Mouse (Mus musculus): ENCODE data around the gene Fbxw10. TPM values are rescaled to one million over a fixed set of nuclear protein-coding genes. Genes with fewer than 3 reads are reported as not detected.

Gene Fbxw10
- total RNA-seq (2015; ENCODE audit: low replicate concordance) (not detected in 2 replicates), total RNA-seq (2017; ENCODE audit: low replicate concordance) (0.42 TPM in 1 of 2 replicates, not detected in the other)

DNA sequence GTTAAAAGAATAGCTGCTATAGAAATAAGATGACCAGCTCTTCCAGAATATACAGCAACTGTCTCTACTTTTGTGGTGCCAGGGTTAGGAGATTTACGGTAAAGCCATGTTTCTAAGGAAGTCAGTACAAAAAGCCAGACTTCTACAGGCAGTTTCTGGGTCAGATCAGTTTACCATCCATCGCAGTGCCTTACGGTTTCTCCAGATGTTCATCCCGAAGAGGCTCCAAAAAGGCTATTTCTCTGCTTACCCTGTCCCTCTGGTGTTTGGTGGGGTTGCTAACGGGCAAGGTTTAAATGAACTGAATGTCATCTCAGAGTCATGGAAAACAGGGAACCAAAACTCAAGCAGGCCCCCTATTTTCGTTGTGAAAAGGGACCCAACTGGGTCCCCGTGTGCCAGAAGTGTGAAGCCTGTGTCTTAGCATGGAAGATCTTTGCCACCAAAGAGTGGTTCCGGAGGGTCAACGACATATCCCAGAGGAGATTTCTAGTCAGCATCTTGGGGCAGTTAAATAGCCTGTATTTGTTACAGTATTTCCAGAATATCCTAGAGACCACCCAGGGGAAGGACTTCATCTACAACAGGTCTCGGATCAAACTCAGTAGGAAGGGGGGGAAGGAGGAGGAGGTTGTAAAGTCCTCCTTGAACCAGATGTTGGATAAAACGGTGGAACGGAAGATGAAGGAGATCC, at the start of gene Fbxw10:
Gene Fbxw10, plus strand, starts transcription at position 109 of the 694 bp plus-strand sequence.
- no peak for ATAC-seq (replicated peaks; ENCODE audit: low FRiP score, poor library complexity, severe bottlenecking)

DNA sequence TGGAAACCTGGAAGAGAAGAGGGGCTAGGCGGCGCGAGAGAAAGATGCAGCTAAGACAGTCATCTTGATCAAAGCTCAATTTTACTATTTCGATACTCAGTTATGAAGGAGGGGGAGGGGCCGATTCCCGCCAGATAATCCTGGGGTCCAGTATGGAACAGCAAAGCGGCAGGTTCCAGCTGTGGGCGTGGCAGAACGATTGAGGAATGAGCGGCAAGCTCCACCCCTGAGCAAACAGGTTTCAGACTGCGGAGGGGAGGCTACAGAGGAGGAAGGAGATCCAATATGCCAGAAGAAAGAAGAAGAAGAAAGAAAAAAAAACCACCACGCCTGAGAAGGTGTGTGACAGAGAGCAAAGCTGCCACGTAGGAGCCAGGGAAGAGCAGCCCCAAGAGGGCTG, 42.8 kb upstream of the Fbxw10 start:
- no peak for ATAC-seq (replicated peaks; ENCODE audit: low FRiP score, poor library complexity, severe bottlenecking)

DNA sequence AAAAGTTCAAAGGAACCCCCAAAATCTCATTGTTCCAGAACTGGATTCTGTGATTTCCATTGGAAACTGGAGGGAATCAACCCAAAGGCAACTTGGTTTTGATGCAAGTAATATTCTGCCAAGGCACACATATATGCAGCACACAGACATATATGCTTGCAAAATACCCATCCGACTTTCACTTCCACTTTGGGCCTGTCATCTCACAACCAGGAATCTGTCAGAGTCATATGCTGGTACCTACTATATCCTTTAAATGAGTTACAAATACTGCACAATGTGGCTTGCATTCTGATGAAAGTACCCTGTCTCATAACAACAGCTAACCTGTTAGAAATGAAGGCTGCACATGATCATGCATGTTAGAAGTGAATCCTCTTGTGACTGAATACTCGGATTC, 38.9 kb upstream of the Fbxw10 start:
- no peak for ATAC-seq (replicated peaks; ENCODE audit: low FRiP score, poor library complexity, severe bottlenecking)

DNA sequence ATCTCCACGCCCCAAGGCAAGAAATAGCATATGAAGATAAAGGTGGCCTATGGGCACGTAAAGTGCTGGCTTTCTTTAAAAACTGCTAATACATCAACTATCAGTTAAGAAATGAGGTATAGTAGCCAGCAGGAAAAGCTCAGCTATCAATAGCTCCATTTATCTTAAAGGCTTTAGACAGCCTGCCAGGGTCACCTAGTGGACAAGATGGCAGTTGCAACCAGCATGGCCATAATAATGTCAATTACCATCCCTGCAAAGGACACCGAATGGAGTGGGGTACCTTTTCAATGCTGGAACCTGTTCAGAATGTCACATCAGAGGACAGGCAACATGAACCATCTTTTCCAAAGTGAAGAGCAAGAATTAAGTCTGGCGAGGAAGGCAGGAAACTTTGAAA, 37.7 kb upstream of the Fbxw10 start:
- ATAC-seq (replicated peaks; ENCODE audit: low FRiP score, poor library complexity, severe bottlenecking), result no peak

DNA sequence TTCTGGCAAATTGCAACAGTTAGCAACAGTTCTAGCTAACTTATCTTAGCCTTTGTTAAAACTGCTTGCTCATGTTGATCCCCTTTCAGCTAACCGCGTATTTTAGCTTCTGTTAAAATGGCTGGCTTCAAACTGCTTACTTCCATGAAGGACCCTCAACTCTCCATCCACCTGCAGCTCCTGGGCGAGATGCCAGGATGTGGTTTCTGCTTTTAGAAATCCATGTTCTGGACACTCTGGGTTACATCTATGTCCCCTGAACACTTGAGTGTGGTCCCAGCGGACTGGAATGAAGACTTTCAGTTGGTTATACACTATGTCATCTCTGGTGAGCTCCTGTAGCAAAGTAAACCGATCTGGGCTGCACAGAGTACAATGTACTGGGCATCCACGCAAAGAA, 34.6 kb upstream of the Fbxw10 start:
- ATAC-seq (replicated peaks; ENCODE audit: low FRiP score, poor library complexity, severe bottlenecking), result no peak

DNA sequence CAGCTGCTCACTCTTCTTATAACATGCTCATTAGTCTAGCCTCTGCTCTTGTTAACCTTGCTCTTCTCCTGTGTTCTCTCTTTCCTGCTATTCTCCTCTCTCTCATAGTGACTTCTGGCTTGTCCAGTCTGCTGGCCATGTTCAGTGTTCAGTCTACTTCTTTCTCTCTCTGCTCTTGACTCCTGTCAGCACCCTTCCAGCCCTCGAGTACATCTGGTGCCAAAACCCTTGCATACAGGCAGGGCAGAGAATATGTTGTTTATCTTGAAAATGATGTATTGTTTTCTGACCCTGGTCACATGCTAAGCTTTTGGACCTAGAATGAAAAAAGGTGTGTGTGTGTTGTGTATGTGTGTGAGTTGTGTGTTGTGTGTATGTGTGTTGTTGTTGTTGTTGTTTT, 33.4 kb upstream of the Fbxw10 start:
- no peak for ATAC-seq (replicated peaks; ENCODE audit: low FRiP score, poor library complexity, severe bottlenecking)

DNA sequence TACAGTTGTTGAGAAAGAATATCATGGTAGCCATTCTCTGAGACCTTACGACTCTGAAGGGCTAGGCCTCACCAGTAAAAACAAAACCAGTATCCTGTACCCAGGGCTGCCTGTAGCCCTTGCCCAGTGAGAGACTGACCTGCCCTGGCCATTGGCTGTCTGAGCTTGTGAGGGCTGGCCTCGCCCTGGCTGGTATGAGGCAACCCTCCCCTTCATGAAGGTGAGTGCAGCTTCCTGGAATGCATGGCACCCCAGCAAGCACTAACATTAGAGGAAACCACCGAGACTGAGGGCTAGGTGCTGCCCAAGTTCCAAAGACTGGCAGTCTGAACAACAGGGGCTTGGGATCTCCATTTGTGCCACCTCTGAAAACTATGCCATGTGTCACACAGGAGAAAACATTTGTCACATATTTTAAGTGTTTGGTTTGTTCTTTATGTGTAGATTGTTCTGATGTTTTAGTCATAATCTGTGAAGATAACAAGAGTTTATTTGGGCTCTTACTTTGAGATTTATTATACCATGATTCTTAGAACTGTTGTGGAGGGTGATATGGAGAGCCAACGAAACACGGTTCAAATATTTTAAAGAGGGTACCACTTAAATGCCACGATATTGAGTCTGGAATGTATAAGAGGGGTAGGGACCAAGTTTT, 32.8 kb upstream of the Fbxw10 start:
- no peak for ATAC-seq (replicated peaks; ENCODE audit: low FRiP score, poor library complexity, severe bottlenecking)

DNA sequence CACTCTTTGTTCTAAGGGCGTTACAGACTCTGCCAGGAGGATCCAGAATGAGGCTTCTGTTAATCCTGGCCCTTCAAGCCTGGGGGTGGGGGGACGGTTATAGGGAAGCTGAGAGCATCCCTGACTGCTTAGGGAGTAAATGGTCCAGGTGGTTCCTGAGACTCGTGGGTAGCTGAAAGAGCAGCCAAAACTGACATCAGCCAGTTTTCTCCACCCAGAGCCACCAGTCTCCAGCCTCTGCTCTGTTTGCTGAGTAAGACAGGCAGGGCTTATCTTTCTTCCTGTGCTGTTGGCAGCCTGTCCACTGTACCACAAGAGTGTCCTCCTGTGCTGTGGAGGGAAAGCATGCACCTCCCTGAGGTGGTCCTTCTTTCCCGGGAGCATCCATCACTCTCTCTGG, 32.2 kb upstream of the Fbxw10 start:
- ATAC-seq (replicated peaks; ENCODE audit: low FRiP score, poor library complexity, severe bottlenecking), result no peak

DNA sequence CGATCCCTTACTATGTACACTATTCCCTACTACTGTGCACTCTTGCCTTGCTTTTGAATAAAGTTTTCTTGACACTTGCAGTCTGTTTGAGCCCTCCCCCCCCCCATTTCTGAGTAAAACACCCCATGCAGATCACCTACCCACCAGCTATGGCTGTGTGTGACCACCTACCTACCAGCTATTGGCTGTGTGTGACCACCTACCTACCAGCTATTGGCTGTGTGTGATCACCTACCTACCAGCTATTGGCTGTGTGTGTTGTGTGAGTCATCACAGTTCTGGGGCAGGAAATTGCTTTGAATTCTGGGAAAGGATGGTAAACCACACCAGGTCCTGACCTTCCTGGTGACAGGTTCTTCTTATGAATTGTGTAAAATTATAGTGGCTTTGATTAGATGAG, 31.4 kb upstream of the Fbxw10 start:
- no peak for ATAC-seq (replicated peaks; ENCODE audit: low FRiP score, poor library complexity, severe bottlenecking)

DNA sequence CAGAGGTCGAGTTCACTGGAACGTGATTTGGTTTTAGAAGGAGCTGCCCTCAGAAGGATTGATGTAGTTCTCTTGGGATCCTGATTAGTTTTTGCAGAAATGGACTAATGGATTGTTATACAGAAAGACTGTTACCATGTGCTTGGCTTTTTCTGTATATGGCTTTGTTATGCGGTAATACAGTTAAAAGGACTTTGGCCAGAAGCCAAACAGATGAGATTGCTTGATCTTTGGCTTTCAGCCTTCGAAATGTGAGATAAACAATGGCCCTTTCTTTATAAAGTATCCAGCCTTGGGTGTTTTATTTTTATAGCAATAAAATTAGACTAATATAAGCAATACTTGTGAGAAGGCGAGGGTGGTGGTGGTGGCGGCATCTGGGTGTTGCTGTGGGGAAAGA, 30.3 kb upstream of the Fbxw10 start:
- ATAC-seq (replicated peaks; ENCODE audit: low FRiP score, poor library complexity, severe bottlenecking), result no peak

DNA sequence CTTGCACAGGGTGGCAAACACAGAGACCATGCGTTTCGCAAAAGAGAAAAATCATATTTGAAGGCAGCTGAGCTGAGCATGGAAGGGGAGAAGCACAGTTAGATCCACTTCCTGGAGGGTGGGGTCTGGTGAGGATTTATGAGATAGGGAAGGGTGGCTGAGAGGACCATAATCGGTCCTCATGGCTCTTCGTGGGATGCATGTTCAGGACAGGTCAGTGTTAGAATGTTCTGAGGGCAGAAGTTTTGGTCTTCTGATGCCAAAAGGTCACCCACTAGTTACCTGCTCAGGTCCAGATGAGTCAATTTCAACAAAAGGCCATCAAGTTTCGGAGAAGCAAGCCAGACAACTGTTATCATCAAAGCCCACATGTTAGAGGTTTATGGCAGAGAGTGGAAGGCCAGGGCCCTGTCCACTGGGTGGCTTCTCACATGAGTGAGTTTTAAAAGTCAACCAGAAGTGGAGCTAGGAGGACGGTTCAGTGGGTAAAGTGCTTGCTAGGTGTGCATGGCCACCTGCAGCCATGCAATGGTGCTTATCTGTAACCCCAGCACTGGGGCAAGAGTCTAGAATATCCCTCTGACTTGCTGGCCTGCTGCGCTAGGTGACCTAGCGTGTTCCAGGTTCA, 27.7 kb upstream of the Fbxw10 start:
- ATAC-seq (replicated peaks; ENCODE audit: low FRiP score, poor library complexity, severe bottlenecking), result no peak

DNA sequence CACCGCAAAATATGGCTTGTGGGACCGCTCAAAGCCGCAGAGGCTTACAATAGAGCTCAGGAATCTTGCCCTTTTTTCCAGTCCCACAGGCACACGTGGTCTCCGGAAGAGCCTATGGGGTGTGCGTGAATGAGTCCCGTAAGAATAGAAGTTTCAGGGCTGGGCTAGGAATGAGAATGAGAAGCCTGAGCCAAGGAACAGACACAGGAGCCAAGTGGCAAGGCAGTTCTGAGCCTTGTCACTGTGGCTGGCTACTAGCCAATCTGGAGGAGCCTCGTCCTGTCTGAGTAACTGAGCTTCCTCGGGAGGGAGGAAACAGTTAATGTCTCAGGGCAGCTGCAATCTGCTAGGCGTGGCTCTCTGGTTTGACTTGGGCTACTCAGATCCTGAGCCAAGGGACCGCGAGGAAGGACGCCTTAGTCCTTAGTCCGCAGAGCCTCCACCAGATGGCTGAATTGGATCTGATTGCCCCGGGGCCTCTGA, 26.8 kb upstream of the Fbxw10 start, which contains the start of gene Trim16:
Gene Trim16, plus strand, starts transcription at position 173 of the 483 bp plus-strand sequence.
- ATAC-seq (replicated peaks; ENCODE audit: low FRiP score, poor library complexity, severe bottlenecking), result peak; percentile 72

DNA sequence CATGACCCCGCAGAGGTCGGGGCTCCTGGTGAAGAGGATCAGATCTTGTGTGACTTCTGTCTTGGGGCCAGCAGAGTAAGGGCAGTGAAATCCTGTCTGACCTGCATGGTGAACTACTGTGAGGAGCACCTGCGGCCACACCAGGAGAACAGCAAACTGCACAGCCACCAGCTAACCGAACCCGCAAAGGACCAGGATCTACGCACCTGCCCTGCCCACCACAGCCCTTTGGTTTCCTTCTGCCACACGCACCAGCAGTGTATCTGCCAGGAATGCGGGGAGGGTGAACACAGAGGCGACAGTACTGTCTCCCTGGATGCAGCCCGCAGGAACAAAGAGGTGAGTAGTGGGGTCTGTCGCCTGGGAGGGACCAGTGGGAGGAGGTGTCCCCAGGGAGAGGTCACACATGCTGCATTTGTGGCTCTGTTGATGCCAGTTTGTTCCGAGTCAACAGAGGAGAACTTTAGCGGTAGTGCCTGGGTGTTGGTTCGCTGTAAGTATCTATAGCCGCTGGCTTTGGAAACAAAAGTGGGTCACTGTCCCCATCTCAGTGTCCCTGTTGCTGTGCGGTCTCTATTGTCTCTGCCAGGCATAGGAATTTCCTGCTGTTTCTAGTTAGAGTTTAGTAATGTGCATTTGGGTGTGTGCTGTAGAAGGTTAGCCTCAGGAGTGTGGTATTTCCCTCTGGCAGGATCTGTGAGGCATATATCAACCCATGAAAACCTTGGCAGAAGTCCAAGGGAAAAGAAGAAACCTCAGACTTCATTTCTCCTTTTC, 26.0 kb upstream of the Fbxw10 start:
- no peak for ATAC-seq (replicated peaks; ENCODE audit: low FRiP score, poor library complexity, severe bottlenecking)

DNA sequence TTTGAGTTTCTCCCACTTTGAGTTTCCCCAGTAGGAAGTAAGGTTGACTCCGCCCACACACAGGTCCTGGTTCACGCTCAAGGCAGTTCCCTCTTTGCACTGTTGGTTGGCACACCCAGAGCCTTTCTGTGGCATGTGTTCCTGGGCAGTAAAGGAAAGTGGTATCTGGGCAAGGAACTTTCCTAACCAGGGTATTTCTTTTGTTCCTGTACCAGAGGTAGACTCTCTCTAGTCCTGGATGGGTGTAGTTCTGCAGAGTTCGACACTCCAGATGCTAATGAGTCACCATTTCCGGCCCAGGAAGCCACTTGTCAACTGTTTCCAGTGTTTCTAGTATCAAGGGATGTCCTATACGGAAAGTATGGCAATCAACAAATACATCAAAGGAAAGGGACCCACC, 25.0 kb upstream of the Fbxw10 start:
- no peak for ATAC-seq (replicated peaks; ENCODE audit: low FRiP score, poor library complexity, severe bottlenecking)

DNA sequence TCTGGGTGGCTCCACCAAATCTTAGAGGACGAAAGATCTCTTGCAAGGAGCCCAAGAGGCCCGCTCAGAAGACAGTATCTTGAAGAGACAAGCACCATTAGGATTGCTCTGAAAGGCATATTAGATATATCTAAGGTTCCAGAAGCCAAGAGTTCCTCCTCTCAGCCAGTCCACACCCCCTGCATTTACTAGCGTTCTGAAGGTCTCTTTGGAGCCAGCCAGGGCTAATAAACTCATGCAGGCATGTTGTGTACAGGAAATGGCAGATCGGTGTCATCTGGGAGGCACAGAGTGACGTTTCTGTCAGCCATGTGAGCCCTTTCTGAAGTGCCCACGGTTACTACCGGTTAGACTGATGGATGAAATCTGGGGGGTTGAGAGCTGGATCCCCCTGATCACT, 22.7 kb upstream of the Fbxw10 start:
- ATAC-seq (replicated peaks; ENCODE audit: low FRiP score, poor library complexity, severe bottlenecking), result no peak

DNA sequence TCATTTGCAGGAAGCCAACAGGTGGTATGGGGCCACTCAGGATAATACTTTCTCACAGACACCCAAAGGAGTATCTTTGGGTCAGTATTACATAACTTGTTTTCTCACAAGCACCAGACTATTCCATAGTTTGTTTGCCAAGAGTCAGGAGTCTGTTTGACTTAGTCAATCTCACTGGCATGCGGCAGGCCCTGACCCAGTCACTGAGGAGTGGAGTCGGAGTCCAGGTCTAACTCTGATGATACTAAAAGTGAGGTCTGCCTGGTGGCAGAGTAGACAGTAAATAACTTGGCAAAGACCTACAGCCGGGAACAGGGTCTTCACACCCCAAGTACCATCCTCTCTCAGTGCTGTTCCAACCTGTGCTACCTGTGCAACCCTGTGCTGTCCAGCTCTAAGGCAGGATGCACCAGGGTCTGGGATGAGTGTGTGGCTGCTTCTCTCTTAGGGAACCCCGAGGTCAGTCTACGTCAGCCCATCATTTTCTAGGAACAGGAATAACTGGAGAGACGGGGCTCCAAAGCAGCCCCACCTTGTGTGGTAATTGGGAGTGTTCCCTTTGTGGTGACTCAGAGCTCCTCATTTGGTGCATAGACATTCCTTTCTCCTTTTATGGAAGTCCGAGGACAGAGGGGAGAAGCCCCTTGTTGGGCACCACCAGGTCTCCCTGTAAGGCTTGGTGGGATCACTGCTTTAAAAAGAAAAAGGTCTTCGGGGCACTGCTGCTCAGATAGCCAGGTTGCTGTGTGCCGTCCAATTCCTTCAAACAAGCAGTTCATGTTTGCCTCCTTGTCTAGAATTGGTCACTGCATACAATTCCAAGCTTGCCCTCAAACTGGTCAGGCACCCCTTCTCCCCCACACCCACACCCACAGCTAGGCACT, 21.4 kb upstream of the Fbxw10 start:
- no peak for ATAC-seq (replicated peaks; ENCODE audit: low FRiP score, poor library complexity, severe bottlenecking)

DNA sequence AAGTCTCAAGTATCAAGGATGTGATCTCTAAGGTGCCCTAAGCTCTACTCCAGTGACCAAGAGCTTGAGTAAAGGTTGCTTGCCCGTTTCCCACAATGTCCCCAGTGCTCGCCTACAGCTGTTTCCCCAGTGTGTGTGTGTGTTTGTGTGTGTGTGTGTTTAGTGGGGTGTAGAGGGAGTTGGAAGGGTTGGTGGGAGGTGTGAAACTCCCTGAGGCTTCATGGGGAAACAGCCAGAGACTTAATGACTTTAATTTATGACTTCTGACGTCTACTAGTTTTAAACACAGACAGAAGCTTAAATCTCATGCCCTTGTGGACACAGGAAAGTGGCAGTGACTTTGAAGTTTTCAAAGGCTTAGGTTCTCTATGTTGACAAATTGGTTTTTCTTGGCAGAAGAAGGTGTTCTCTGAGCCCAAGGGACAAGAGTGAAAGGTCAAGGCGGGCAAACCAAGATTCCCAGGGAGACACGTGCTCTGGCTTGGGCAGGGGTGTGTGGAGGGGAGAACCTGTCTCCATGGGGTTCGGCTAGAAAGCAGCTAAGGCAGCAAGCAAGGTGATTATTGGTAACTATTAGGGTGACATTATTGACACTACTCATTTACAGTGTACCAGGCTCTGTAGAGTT, 20.6 kb upstream of the Fbxw10 start:
- ATAC-seq (replicated peaks; ENCODE audit: low FRiP score, poor library complexity, severe bottlenecking), result no peak

DNA sequence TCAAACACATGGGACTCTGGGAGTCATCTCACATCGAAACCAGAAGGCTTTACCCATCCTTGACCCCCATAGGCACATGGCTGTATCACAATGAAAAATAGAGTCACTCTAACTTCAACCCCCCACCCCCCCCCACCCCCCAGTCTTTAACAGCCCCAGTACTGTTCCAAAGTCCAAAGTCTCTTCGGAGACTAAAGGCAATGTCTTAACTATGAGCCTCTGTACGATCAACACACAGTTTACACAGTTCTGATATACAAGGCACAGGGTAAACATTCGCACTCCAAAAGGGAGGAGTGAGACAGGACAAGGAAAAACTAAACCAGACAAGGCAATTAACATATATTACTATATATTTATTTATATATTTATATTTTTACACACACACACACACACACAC, 19.7 kb upstream of the Fbxw10 start:
- no peak for ATAC-seq (replicated peaks; ENCODE audit: low FRiP score, poor library complexity, severe bottlenecking)

DNA sequence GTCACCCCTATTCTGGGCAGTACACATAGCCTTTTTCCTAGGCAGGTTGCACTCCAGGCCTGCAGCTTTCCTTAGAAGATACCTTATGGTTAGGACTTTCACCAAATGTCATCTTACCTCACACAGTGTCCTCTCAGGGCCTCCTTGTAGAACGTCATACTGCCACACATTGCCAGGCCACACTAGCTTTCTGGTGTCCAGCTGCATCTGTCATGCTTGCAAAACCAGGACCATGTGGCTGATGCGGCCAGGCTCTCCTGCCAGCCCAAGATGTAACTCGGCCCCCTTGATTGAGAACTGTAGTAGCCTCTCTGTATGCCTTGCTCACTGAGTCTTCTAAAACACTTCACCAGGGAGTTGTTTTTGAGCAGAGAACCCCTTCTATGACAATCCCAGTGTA, 19.0 kb upstream of the Fbxw10 start:
- no peak for ATAC-seq (replicated peaks; ENCODE audit: low FRiP score, poor library complexity, severe bottlenecking)
